ENCODE assay signal across 25 mouse cellular contexts in the genomic region with DNA sequence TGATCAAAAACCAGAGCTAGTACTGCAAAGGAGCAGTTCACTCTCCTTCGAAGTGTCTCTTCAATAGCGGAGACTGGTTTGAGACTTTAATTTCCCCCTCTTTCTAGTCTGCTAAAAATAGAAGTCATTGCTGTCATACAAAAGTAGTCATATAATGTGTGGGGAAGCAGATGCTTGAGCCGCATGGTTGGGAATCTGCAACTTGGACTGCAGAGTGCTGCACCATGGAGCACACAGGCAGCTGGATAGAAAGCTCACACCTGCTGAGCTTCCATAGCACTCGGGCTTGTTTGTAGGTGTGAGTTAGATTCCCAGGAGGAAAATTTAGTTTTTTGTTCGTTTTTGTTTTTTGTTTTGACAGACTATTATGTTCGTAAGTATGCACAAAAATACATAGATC. TPM values are rescaled to one million over a fixed set of nuclear protein-coding genes. Genes with fewer than 3 reads are reported as not detected.
A peak's percentile ranks its signal among the peaks of the same experiment; 100 is the strongest.
DNase-seq lines count a peak whose midpoint lies in the region; ATAC-seq and TF ChIP-seq lines count a peak whose summit lies in the region.
"Had no signal": no experiment of that assay in that cellular context is flagged by ENCODE, and none has a peak within 500 bp of the region (broad histone marks: within the 10 kb centered on the region; RNA-seq: fewer than 3 reads in every experiment).

No protein-coding gene starts in this region.

- no peak overlapping the region for H3K4me3 ChIP-seq in heart, embryonic 12.5 days
- no peak overlapping the region for H3K4me3 ChIP-seq in heart, embryonic 11.5 days (ENCODE audit: low read depth, low read length)
- no peak overlapping the region for H3K4me3 ChIP-seq in liver, embryonic 16.5 days (ENCODE audit: low read depth, low read length)
- no peak overlapping the region for H3K4me3 ChIP-seq in liver, embryonic 11.5 days (ENCODE audit: low read depth, low read length)
- no peak overlapping the region for H3K4me3 ChIP-seq in forebrain, postnatal 0 days (ENCODE audit: low read depth, low read length)
- H3K4me3 ChIP-seq: embryonic facial prominence, embryonic 10.5 days; embryonic facial prominence, embryonic 13.5 days; erythroblast, embryonic 14.5 days; forebrain, embryonic 12.5 days; forebrain, embryonic 15.5 days; hindbrain, embryonic 12.5 days; hindbrain, embryonic 15.5 days had no signal

- intact Hi-C loops in left cerebral cortex, postnatal 25 days (cut with DNase I) = no loop called here
- intact Hi-C loops in left cerebral cortex, postnatal 36 days (cut with DNase I) = no loop called here

- ATAC-seq in heart, embryonic 12.5 days (ENCODE audit: insufficient number of reproducible peaks, low FRiP score) = no peak
- no peak for ATAC-seq in heart, embryonic 11.5 days (replicated peaks; ENCODE audit: insufficient number of reproducible peaks, low FRiP score, low TSS enrichment)
- ATAC-seq in liver, embryonic 16.5 days (ENCODE audit: low read depth) = no peak
- ATAC-seq in liver, embryonic 11.5 days (replicated peaks; ENCODE audit: low FRiP score) = no peak
- ATAC-seq in forebrain, postnatal 0 days = no peak
- ATAC-seq: CD4-positive, CD25-positive, alpha-beta regulatory T cell, adult 4 months; forebrain, embryonic 15.5 days; intestine, postnatal 0 days had no signal

- no peak for TF ChIP-seq CTCF in forebrain, postnatal 0 days (IDR thresholded peaks at IDR 0.05; ENCODE audit: low read depth)

- 0 out of 2 replicates have a peak overlapping the region, but pooled peaks have one; percentile 33 for H3K27ac ChIP-seq in heart, embryonic 12.5 days (ENCODE audit: poor library complexity, severe bottlenecking)
- H3K27ac ChIP-seq in heart, embryonic 11.5 days (ENCODE audit: low read depth, low read length) = no peak overlapping the region
- peak overlapping the region; percentile 6; the same call in 1 of the 2 replicates for H3K27ac ChIP-seq in liver, embryonic 16.5 days (ENCODE audit: low read length)
- H3K27ac ChIP-seq in liver, embryonic 11.5 days (ENCODE audit: low read depth, low read length) = no peak overlapping the region
- H3K27ac ChIP-seq in forebrain, postnatal 0 days (ENCODE audit: low read depth, low read length) = no peak overlapping the region
- H3K27ac ChIP-seq: embryonic facial prominence, embryonic 10.5 days; embryonic facial prominence, embryonic 13.5 days; forebrain, embryonic 12.5 days; forebrain, embryonic 15.5 days; hindbrain, embryonic 12.5 days; hindbrain, embryonic 15.5 days had no signal

- 0 out of 2 replicates have a peak overlapping the region, but pooled peaks have one; percentile 16 for H3K4me2 ChIP-seq in heart, embryonic 12.5 days
- no peak overlapping the region for H3K4me2 ChIP-seq in heart, embryonic 11.5 days
- H3K4me2 ChIP-seq in liver, embryonic 16.5 days (ENCODE audit: low read depth, low read length) = no peak overlapping the region
- no peak overlapping the region for H3K4me2 ChIP-seq in liver, embryonic 11.5 days
- no peak overlapping the region for H3K4me2 ChIP-seq in forebrain, postnatal 0 days (ENCODE audit: low read depth)
- H3K4me2 ChIP-seq: embryonic facial prominence, embryonic 13.5 days; forebrain, embryonic 12.5 days; forebrain, embryonic 15.5 days; hindbrain, embryonic 12.5 days; hindbrain, embryonic 15.5 days had no signal

- peaks cover 30% of the 10 kb centered on the region for H3K36me3 ChIP-seq in heart, embryonic 12.5 days
- no peaks in the 10 kb centered on the region for H3K36me3 ChIP-seq in heart, embryonic 11.5 days (ENCODE audit: control insufficient read depth, insufficient read depth, low read length)
- peaks cover 5% of the 10 kb centered on the region for H3K36me3 ChIP-seq in liver, embryonic 16.5 days (ENCODE audit: control insufficient read depth, insufficient read depth)
- peaks cover 4% of the 10 kb centered on the region for H3K36me3 ChIP-seq in liver, embryonic 11.5 days (ENCODE audit: control insufficient read depth, insufficient read depth, low read length)
- 0 out of 2 replicates have a peak, but pooled peaks cover 16% of the 10 kb centered on the region for H3K36me3 ChIP-seq in forebrain, postnatal 0 days (ENCODE audit: insufficient read depth)

- no peak overlapping the region; the same call in 1 of the 2 replicates for H3K9ac ChIP-seq in heart, embryonic 12.5 days
- no peak overlapping the region for H3K9ac ChIP-seq in heart, embryonic 11.5 days (ENCODE audit: low read depth, low read length)
- H3K9ac ChIP-seq in liver, embryonic 16.5 days (ENCODE audit: low read depth, low read length) = no peak overlapping the region
- no peak overlapping the region for H3K9ac ChIP-seq in liver, embryonic 11.5 days (ENCODE audit: low read depth, low read length)
- no peak overlapping the region for H3K9ac ChIP-seq in forebrain, postnatal 0 days
- H3K9ac ChIP-seq: embryonic facial prominence, embryonic 13.5 days; forebrain, embryonic 12.5 days; forebrain, embryonic 15.5 days; hindbrain, embryonic 12.5 days; hindbrain, embryonic 15.5 days had no signal

- peaks cover 30% of the 10 kb centered on the region for H3K4me1 ChIP-seq in heart, embryonic 12.5 days (replicated peaks)
- peaks cover 13% of the 10 kb centered on the region for H3K4me1 ChIP-seq in heart, embryonic 11.5 days (ENCODE audit: control insufficient read depth, insufficient read depth, low read length)
- peaks cover 27% of the 10 kb centered on the region for H3K4me1 ChIP-seq in liver, embryonic 16.5 days (ENCODE audit: control insufficient read depth, low read depth, low read length)
- peaks cover 26% of the 10 kb centered on the region for H3K4me1 ChIP-seq in liver, embryonic 11.5 days (replicated peaks; ENCODE audit: control insufficient read depth, insufficient read depth, low read length)
- H3K4me1 ChIP-seq in forebrain, postnatal 0 days (ENCODE audit: insufficient read depth) = no peaks in the 10 kb centered on the region
- H3K4me1 ChIP-seq: hindbrain, embryonic 12.5 days had no signal

- no peaks in the 10 kb centered on the region for H3K9me3 ChIP-seq in heart, embryonic 12.5 days (replicated peaks)
- no peaks in the 10 kb centered on the region for H3K9me3 ChIP-seq in heart, embryonic 11.5 days (replicated peaks; ENCODE audit: control insufficient read depth, low read length)
- no peaks in the 10 kb centered on the region for H3K9me3 ChIP-seq in liver, embryonic 16.5 days (replicated peaks; ENCODE audit: control insufficient read depth, low read length)
- H3K9me3 ChIP-seq in liver, embryonic 11.5 days (ENCODE audit: control insufficient read depth, low read length) = no peaks in the 10 kb centered on the region
- H3K9me3 ChIP-seq in forebrain, postnatal 0 days (ENCODE audit: low read length) = no peaks in the 10 kb centered on the region
- H3K9me3 ChIP-seq: embryonic facial prominence, embryonic 10.5 days; embryonic facial prominence, embryonic 13.5 days; forebrain, embryonic 12.5 days; forebrain, embryonic 15.5 days; hindbrain, embryonic 12.5 days; hindbrain, embryonic 15.5 days had no signal

- peak; percentile 17 to 40 for DNase-seq in left cerebral cortex, postnatal 25 days (ENCODE audit: low spot score in 2 of 2)
- no peak for DNase-seq in left cerebral cortex, postnatal 36 days (ENCODE audit: low spot score in 2 of 2)
- no peak for DNase-seq in liver, embryonic 11.5 days (ENCODE audit: low spot score)
- DNase-seq in forebrain, postnatal 0 days = no peak
- DNase-seq: adrenal gland, adult 2 months; adrenal gland, postnatal 14 days; cerebellum, adult 11-12 months; cerebellum, adult 8-10 months; cerebellum, postnatal 10 days; cerebellum, postnatal 36 days; embryo, embryonic 11 days; gastrocnemius, postnatal 25 days; heart, postnatal 10 days had no signal

- 55% methylated on average over 6 of the region's 6 CpGs for WGBS in heart, embryonic 12.5 days
- 64% methylated on average over 6 of the region's 6 CpGs for WGBS in heart, embryonic 11.5 days (ENCODE audit: insufficient replicate concordance)
- WGBS in liver, embryonic 16.5 days (ENCODE audit: insufficient replicate concordance) = 65% methylated on average over 6 of the region's 6 CpGs
- 86% methylated on average over 6 of the region's 6 CpGs for WGBS in liver, embryonic 11.5 days
- WGBS in forebrain, postnatal 0 days = 81% methylated on average over 6 of the region's 6 CpGs

- no peaks in the 10 kb centered on the region for H3K27me3 ChIP-seq in heart, embryonic 12.5 days (replicated peaks)
- no peaks in the 10 kb centered on the region for H3K27me3 ChIP-seq in heart, embryonic 11.5 days (ENCODE audit: control insufficient read depth, insufficient read depth, low read length)
- H3K27me3 ChIP-seq in liver, embryonic 16.5 days (ENCODE audit: control insufficient read depth, insufficient read depth, low read depth, low read length) = no peaks in the 10 kb centered on the region
- H3K27me3 ChIP-seq in liver, embryonic 11.5 days (replicated peaks; ENCODE audit: control insufficient read depth, insufficient read depth, low read length) = no peaks in the 10 kb centered on the region
- H3K27me3 ChIP-seq in forebrain, postnatal 0 days (ENCODE audit: insufficient read depth, low read length) = no peaks in the 10 kb centered on the region
- H3K27me3 ChIP-seq: embryonic facial prominence, embryonic 13.5 days; forebrain, embryonic 12.5 days; forebrain, embryonic 15.5 days; hindbrain, embryonic 12.5 days; hindbrain, embryonic 15.5 days had no signal

RNA-seq across cellular contexts. Expression of a gene that starts 8.1 kb away (rescaled TPM):
- 32.4 and 36.8 TPM in 2 replicates for polyA plus RNA-seq in heart, embryonic 12.5 days (2016; fragmentation: Nextera tagmentation; extraction: Ambion mirVana)
- polyA plus RNA-seq in heart, embryonic 11.5 days (2014; fragmentation: Nextera tagmentation; extraction: Ambion mirVana) = 35.3 and 43.1 TPM in 2 replicates
- 10 to 100 TPM; 38.5 to 45.4 TPM for total RNA-seq in left cerebral cortex, postnatal 25 days (2021)
- total RNA-seq in left cerebral cortex, postnatal 36 days (2021) = 10 to 100 TPM; 50.9 to 58.1 TPM
- polyA plus RNA-seq in liver, embryonic 16.5 days (2015; fragmentation: Nextera tagmentation; extraction: Ambion mirVana) = 25.1 and 26.6 TPM in 2 replicates
- polyA plus RNA-seq in liver, embryonic 11.5 days (2014; fragmentation: Nextera tagmentation; extraction: Ambion mirVana) = 48.2 and 52.5 TPM in 2 replicates
- 39.8 and 61.3 TPM in 2 replicates for total RNA-seq in forebrain, postnatal 0 days (2014; rRNA removed)
- 12.9 and 18.8 TPM in 2 replicates for polyA plus RNA-seq in forebrain, postnatal 0 days (2015; fragmentation: Nextera tagmentation; extraction: Ambion mirVana)

RNA-seq across cellular contexts. Expression of a gene that starts 8.2 kb away (rescaled TPM):
- 28.1 and 30.3 TPM in 2 replicates for polyA plus RNA-seq in heart, embryonic 12.5 days (2016; fragmentation: Nextera tagmentation; extraction: Ambion mirVana)
- polyA plus RNA-seq in heart, embryonic 11.5 days (2014; fragmentation: Nextera tagmentation; extraction: Ambion mirVana) = 24.5 and 25.6 TPM in 2 replicates
- 10 to 100 TPM; 20.3 to 21.0 TPM for total RNA-seq in left cerebral cortex, postnatal 25 days (2021)
- 10 to 100 TPM; 19.7 to 21.1 TPM for total RNA-seq in left cerebral cortex, postnatal 36 days (2021)
- 13.1 and 13.4 TPM in 2 replicates for polyA plus RNA-seq in liver, embryonic 16.5 days (2015; fragmentation: Nextera tagmentation; extraction: Ambion mirVana)
- polyA plus RNA-seq in liver, embryonic 11.5 days (2014; fragmentation: Nextera tagmentation; extraction: Ambion mirVana) = 30.2 and 34.3 TPM in 2 replicates
- 17.3 and 19.9 TPM in 2 replicates for total RNA-seq in forebrain, postnatal 0 days (2014; rRNA removed)
- 6.6 and 8.1 TPM in 2 replicates for polyA plus RNA-seq in forebrain, postnatal 0 days (2015; fragmentation: Nextera tagmentation; extraction: Ambion mirVana)

Comparison
In these comparisons a context has a peak if more than half of its experiments do, and no peak if none do; other contexts are left out.
1. H3K27ac ChIP-seq: peak in heart, embryonic 12.5 days (single experiment) and liver, embryonic 16.5 days (single experiment); none in heart, embryonic 11.5 days (single experiment), liver, embryonic 11.5 days (single experiment) and forebrain, postnatal 0 days (single experiment).
2. DNase-seq: peak in left cerebral cortex, postnatal 25 days (2 of 2); none in left cerebral cortex, postnatal 36 days (0 of 2), liver, embryonic 11.5 days (single experiment) and forebrain, postnatal 0 days (single experiment).